Comparison of ENCODE assay signal across 22 mouse cellular contexts in the genomic region with DNA sequence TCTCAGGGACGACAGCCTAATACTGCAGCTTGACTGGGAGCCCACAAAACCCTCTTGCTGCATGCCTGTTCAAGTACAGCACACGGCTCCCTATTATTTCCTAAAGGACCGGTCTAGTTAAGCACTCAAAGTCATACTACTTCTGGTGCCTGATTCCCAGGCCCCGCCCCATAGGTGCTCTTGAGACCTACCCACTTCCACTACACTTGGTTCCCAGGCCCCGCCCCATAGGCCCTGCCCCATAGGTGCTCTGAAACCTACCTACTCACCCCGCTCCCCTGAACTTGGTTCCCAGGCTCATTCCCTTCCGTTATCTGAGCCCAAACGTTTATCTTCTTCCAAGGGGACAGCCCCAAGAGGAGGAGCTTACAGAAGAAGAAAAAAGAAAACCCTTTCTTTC. TPM values are rescaled to one million over a fixed set of nuclear protein-coding genes. Genes with fewer than 3 reads are reported as not detected.
"Had no signal": no experiment of that assay in that cellular context is flagged by ENCODE, and none has a peak within 500 bp of the region (broad histone marks: within the 10 kb centered on the region; RNA-seq: fewer than 3 reads in every experiment).

No protein-coding gene starts in this region.

- H3K4me2 ChIP-seq: liver, embryonic 13.5 days; liver, embryonic 15.5 days; lung, embryonic 14.5 days; midbrain, embryonic 11.5 days; midbrain, embryonic 13.5 days; midbrain, embryonic 15.5 days; neural tube, embryonic 12.5 days had no signal

- H3K4me3 ChIP-seq: liver, embryonic 13.5 days; liver, embryonic 15.5 days; megakaryocyte, embryonic 14.5 days; midbrain, embryonic 13.5 days; midbrain, embryonic 15.5 days; neural tube, embryonic 12.5 days had no signal

- H3K9me3 ChIP-seq: liver, embryonic 13.5 days; liver, embryonic 15.5 days; megakaryocyte, embryonic 14.5 days; midbrain, embryonic 13.5 days; midbrain, embryonic 15.5 days; neural tube, embryonic 12.5 days had no signal

- DNase-seq: liver, embryonic 13.5 days; liver, postnatal 0 days; lung, embryonic 14.5 days; lung, postnatal 10 days; lung, postnatal 36 days; retina, postnatal 1 day; right cerebral cortex, adult 18-20 months; right cerebral cortex, postnatal 25 days; right cerebral cortex, postnatal 4 days; spleen, adult 18-20 months; thymus, adult 18-20 months; thymus, postnatal 14 days; thymus, postnatal 36 days had no signal

- H3K27me3 ChIP-seq: liver, embryonic 13.5 days; liver, embryonic 15.5 days; megakaryocyte, embryonic 14.5 days; midbrain, embryonic 13.5 days; midbrain, embryonic 15.5 days; neural tube, embryonic 12.5 days had no signal

- H3K9ac ChIP-seq: liver, embryonic 13.5 days; liver, embryonic 15.5 days; liver, postnatal 0 days; lung, embryonic 14.5 days; midbrain, embryonic 13.5 days; midbrain, embryonic 15.5 days; neural tube, embryonic 12.5 days had no signal

- H3K4me1 ChIP-seq: liver, embryonic 13.5 days; liver, embryonic 15.5 days; megakaryocyte, embryonic 14.5 days; midbrain, embryonic 13.5 days; neural tube, embryonic 12.5 days had no signal

- H3K27ac ChIP-seq: liver, embryonic 13.5 days; liver, embryonic 15.5 days; macrophage; midbrain, embryonic 13.5 days; midbrain, embryonic 15.5 days; neural tube, embryonic 12.5 days had no signal

- ATAC-seq: liver, postnatal 0 days; midbrain, embryonic 13.5 days; midbrain, embryonic 15.5 days had no signal

RNA-seq across cellular contexts. Expression of a gene that starts 11.5 kb away (rescaled TPM):
- polyA plus RNA-seq: liver, embryonic 13.5 days; lung, embryonic 14.5 days; macrophage; midbrain, embryonic 11.5 days; midbrain, embryonic 15.5 days; neural tube, embryonic 12.5 days; small intestine, adult 2 months; stomach, embryonic 14.5 days had no signal

RNA-seq across cellular contexts. Expression of a gene that starts 15.2 kb away (rescaled TPM):
- polyA plus RNA-seq: macrophage had no signal

RNA-seq across cellular contexts. Expression of a gene that starts 56.3 kb away (rescaled TPM):
- polyA plus RNA-seq: liver, embryonic 13.5 days; liver, embryonic 15.5 days; liver, postnatal 0 days; lung, embryonic 14.5 days; macrophage had no signal
